In the genomic region with DNA sequence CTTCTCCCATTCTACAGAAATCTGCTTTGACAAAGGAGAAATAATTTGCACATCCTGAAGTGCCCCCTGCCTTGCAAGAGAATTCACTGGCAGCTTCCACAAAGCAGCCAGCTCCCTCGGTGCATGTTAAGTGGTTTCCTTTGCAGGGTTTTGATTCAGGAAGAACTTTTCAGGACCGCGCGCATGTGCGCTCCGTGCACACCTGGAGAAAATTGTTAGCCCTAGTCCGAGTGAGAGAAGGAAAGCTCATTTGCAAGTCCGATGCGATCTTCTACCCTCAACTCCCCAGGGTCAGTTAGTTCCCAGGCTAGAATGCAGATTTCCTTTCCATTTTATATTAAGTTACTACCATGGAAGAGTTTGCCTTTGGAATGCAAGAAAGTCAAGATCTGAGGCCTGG, we compare ENCODE assay signal across 29 mouse cellular contexts.
DNase-seq lines count a peak whose midpoint lies in the region; ATAC-seq lines count a peak whose summit lies in the region.
"Had no signal": no experiment of that assay in that cellular context is flagged by ENCODE, and none has a peak within 500 bp of the region (broad histone marks: within the 10 kb centered on the region; RNA-seq: fewer than 3 reads in every experiment).

No protein-coding gene starts in this region.

- no peaks in the 10 kb centered on the region for H3K9me3 ChIP-seq in lung, embryonic 16.5 days (ENCODE audit: control insufficient read depth, low read length)
- no peaks in the 10 kb centered on the region for H3K9me3 ChIP-seq in midbrain, embryonic 14.5 days (ENCODE audit: control insufficient read depth, low read length)
- H3K9me3 ChIP-seq: embryonic facial prominence, embryonic 13.5 days; forebrain, embryonic 10.5 days; G1E; heart, embryonic 13.5 days; hindbrain, embryonic 10.5 days; limb, embryonic 10.5 days; limb, embryonic 15.5 days; liver, embryonic 13.5 days had no signal

- no peak overlapping the region for H3K9ac ChIP-seq in lung, embryonic 16.5 days (ENCODE audit: low read length)
- no peak overlapping the region for H3K9ac ChIP-seq in midbrain, embryonic 14.5 days (replicated peaks; ENCODE audit: low read length)
- H3K9ac ChIP-seq: embryonic facial prominence, embryonic 13.5 days; forebrain, postnatal 0 days; heart, embryonic 13.5 days; limb, embryonic 15.5 days; liver, embryonic 13.5 days had no signal

- H3K4me3 ChIP-seq in lung, embryonic 16.5 days (ENCODE audit: low read length) = no peak overlapping the region
- H3K4me3 ChIP-seq in midbrain, embryonic 14.5 days (replicated peaks; ENCODE audit: low read depth, low read length) = no peak overlapping the region
- H3K4me3 ChIP-seq: embryonic facial prominence, embryonic 13.5 days; forebrain, embryonic 10.5 days; heart, embryonic 13.5 days; hindbrain, embryonic 10.5 days; limb, embryonic 10.5 days; limb, embryonic 15.5 days; liver, embryonic 13.5 days had no signal

- no peak for ATAC-seq in lung, embryonic 16.5 days (ENCODE audit: low read depth)
- peak; percentile 43 for ATAC-seq in CD4-positive, CD25-positive, alpha-beta regulatory T cell, adult 4 months
- ATAC-seq in midbrain, embryonic 14.5 days (ENCODE audit: low FRiP score, low TSS enrichment) = no peak
- no peak for ATAC-seq in monocyte, adult 5-6 weeks (replicated peaks; ENCODE audit: insufficient number of reproducible peaks, low FRiP score, low TSS enrichment, poor library complexity, severe bottlenecking)
- ATAC-seq: forebrain, postnatal 0 days; intestine, postnatal 0 days; Patski had no signal

- H3K27ac ChIP-seq in lung, embryonic 16.5 days (ENCODE audit: low read length) = 0 out of 2 replicates have a peak overlapping the region, but pooled peaks have one; percentile 14
- no peak overlapping the region for H3K27ac ChIP-seq in midbrain, embryonic 14.5 days (replicated peaks; ENCODE audit: low read depth, low read length)
- H3K27ac ChIP-seq: embryonic facial prominence, embryonic 13.5 days; forebrain, embryonic 10.5 days; heart, embryonic 13.5 days; limb, embryonic 10.5 days; limb, embryonic 15.5 days; liver, embryonic 13.5 days had no signal

- WGBS in lung, embryonic 16.5 days = 62% methylated on average over 9 of the region's 9 CpGs
- WGBS in midbrain, embryonic 14.5 days = 11% methylated on average over 9 of the region's 9 CpGs

- no peaks in the 10 kb centered on the region for H3K27me3 ChIP-seq in lung, embryonic 16.5 days (ENCODE audit: control insufficient read depth, insufficient read depth, low read depth, low read length)
- no peaks in the 10 kb centered on the region for H3K27me3 ChIP-seq in midbrain, embryonic 14.5 days (ENCODE audit: control insufficient read depth, insufficient read depth, low read length)
- H3K27me3 ChIP-seq: embryonic facial prominence, embryonic 13.5 days; heart, embryonic 13.5 days; liver, embryonic 13.5 days had no signal

- peaks cover 9% of the 10 kb centered on the region; the same call in 1 of the 2 replicates for H3K4me1 ChIP-seq in lung, embryonic 16.5 days (replicated peaks; ENCODE audit: control insufficient read depth, insufficient read depth, low read length)
- peaks cover 6% of the 10 kb centered on the region; the same call in 1 of the 2 replicates for H3K4me1 ChIP-seq in midbrain, embryonic 14.5 days (ENCODE audit: control insufficient read depth, insufficient read depth, low read length)
- H3K4me1 ChIP-seq: heart, embryonic 13.5 days; limb, embryonic 15.5 days; liver, embryonic 13.5 days had no signal

- H3K4me2 ChIP-seq in lung, embryonic 16.5 days (ENCODE audit: low read depth, low read length) = no peak overlapping the region
- H3K4me2 ChIP-seq in midbrain, embryonic 14.5 days (ENCODE audit: low read length) = no peak overlapping the region
- H3K4me2 ChIP-seq: embryonic facial prominence, embryonic 13.5 days; heart, embryonic 13.5 days; limb, embryonic 15.5 days; liver, embryonic 13.5 days had no signal

- H3K36me3 ChIP-seq in lung, embryonic 16.5 days (ENCODE audit: control insufficient read depth, insufficient read depth, low read length) = no peaks in the 10 kb centered on the region
- H3K36me3 ChIP-seq in midbrain, embryonic 14.5 days (ENCODE audit: control insufficient read depth, insufficient read depth, low read length) = no peaks in the 10 kb centered on the region
- H3K36me3 ChIP-seq: embryonic facial prominence, embryonic 13.5 days; forebrain, embryonic 10.5 days; G1E; heart, embryonic 13.5 days; hindbrain, embryonic 10.5 days; limb, embryonic 10.5 days; limb, embryonic 15.5 days; liver, embryonic 13.5 days had no signal

- no peak for DNase-seq in lung, postnatal 10 days
- peak; percentile 63 for DNase-seq in R1 (ENCODE audit: low read depth, low spot score)
- DNase-seq in midbrain, embryonic 14.5 days = peak; percentile 67
- DNase-seq in thymus, postnatal 36 days = no peak
- DNase-seq: adrenal gland, postnatal 25 days; cerebellum, adult 8-10 months; cerebellum, postnatal 36 days; forebrain, postnatal 0 days; heart, postnatal 10 days; kidney, adult 9 months; kidney, postnatal 10 days; layer of hippocampus, adult 9-11 months; liver, embryonic 13.5 days; lung, adult 18-20 months; lung, postnatal 14 days; right cerebral cortex, postnatal 14 days; thymus, postnatal 14 days had no signal

Comparison
In these comparisons a context has a peak if more than half of its experiments do, and no peak if none do; other contexts are left out.
1. DNase-seq: peak in R1 (single experiment) and midbrain, embryonic 14.5 days (single experiment); none in lung, postnatal 10 days (single experiment) and thymus, postnatal 36 days (0 of 2).